Mouse (Mus musculus): Measurements from ENCODE around the gene Cpa1.

GRCm38 (mm10) chr6:30614251-30614650, 24.8 kb upstream of the Cpa1 start:
- TF ChIP-seq CTCF (IDR thresholded peaks at IDR 0.05; ENCODE audit: low read depth) (no peak), EP300 (IDR thresholded peaks at IDR 0.05; ENCODE audit: low read depth) (no peak)

Data from liver, postnatal 0 days (tissue).